Mouse (Mus musculus) lung, adult 2 months (tissue): ENCODE results near the gene Zfp583.

ENCODE experiments used
- CTCF ChIP-seq: fragments of 200-500 bp; IDR thresholded peaks from 2 replicates; pipeline ENCODE4 v1.5.1; 2011; ENCODE audit warnings: mild to moderate bottlenecking, low read length, control low read depth; ENCODE audit not compliant: insufficient read depth
- POLR2A ChIP-seq: fragments of 200-500 bp; IDR thresholded peaks from 2 replicates; pipeline ENCODE4 v1.6.1; 2011; ENCODE audit warnings: low read depth, mild to moderate bottlenecking, control low read depth, low read length, borderline replicate concordance; ENCODE audit errors: extremely low read depth

DNA sequence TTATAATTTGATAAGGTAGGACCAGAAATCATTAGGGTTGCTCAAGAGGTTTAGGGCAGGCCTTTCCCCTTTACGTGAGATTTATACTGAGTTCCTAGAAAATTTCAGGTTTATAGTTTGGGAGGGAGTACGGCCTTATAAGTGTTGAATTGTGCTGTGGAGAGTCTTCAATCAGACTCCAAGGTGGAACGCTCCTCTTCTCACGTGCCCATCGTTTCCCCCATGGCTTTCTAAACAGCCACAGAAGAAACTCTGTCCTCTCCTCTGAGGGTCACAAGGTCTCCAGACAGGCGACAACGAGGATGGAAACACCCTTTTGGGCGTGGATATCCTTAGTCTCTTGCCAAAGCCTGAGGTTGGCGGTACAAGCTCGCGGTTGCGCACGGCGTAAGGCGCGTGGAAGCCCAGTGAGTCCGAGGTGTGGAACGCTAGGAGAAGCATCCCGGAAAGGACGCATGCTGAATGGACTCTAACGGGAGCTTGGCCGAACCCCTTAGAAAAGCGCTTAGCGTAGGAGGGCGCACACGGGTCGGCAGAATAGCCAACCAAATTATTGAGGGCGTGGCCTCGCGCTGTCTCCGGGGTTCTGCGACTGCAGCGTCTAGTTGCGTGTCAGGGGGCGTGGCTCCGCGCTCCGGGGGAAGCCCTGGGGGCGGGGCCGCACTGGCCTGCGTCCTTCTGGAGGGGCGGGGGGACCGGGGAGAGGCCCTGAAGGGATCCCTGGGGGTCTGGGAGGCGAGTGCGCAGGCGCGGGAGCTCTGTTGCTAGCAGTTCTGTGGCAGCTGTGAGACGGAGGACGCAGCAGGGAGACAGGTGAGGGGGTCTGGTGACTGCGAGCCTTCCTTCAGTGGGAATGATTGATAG lies 45.0 kb downstream of the Zfp583 start, which contains the start of gene Zfp667:
- TF ChIP-seq CTCF: no peak
- TF ChIP-seq POLR2A: peak; percentile 66; the same call in 1 of the 2 replicates
